Mouse (Mus musculus): ENCODE measurements at regions not wholly inside any gene's neighbourhood (a gene's known extent, or its start where the extent isn't known, plus 50 kb on each side); places are given as distances from the start of the nearest gene placed in this dataset.
A peak's percentile ranks its signal among the peaks of the same experiment; 100 is the strongest.

- no peak for DNase-seq (ENCODE audit: low spot score)
Measured at GRCm38 (mm10) chr2:51566554-51567246, 60.6 kb upstream of the Tas2r134 start.

GRCm38 (mm10) chr2:51563881-51564280 is 63.4 kb upstream of the Tas2r134 start:
- no peak for DNase-seq (ENCODE audit: low spot score)

- DNase-seq (ENCODE audit: low spot score) = no peak
Measured at GRCm38 (mm10) chr2:51563240-51563639, 64.1 kb upstream of the Tas2r134 start.

- DNase-seq (ENCODE audit: low spot score) = no peak
Measured at GRCm38 (mm10) chr2:51550863-51551262, 76.4 kb upstream of the Tas2r134 start.

GRCm38 (mm10) chr2:51549125-51549524 is 78.2 kb upstream of the Tas2r134 start:
- no peak for DNase-seq (ENCODE audit: low spot score)

- DNase-seq (ENCODE audit: low spot score) = no peak
Measured at GRCm38 (mm10) chr2:51546181-51546580, 81.1 kb upstream of the Tas2r134 start.

- no peak for DNase-seq (ENCODE audit: low spot score)
Measured at GRCm38 (mm10) chr2:51543949-51544348, 83.4 kb upstream of the Tas2r134 start.

GRCm38 (mm10) chr2:51542272-51542671 is 85.0 kb upstream of the Tas2r134 start:
- peak; percentile 48 for DNase-seq (ENCODE audit: low spot score)

GRCm38 (mm10) chr2:51532709-51533414 is 94.4 kb upstream of the Tas2r134 start:
- no peak for DNase-seq (ENCODE audit: low spot score)

- DNase-seq (ENCODE audit: low spot score) = no peak
Measured at GRCm38 (mm10) chr2:51531106-51531839, 96.0 kb upstream of the Tas2r134 start.

GRCm38 (mm10) chr2:51522766-51523165 is 104.5 kb upstream of the Tas2r134 start:
- DNase-seq (ENCODE audit: low spot score) = no peak

GRCm38 (mm10) chr2:51509220-51510011 is 117.9 kb upstream of the Tas2r134 start:
- DNase-seq (ENCODE audit: low spot score) = no peak

GRCm38 (mm10) chr2:51497896-51498295 is 129.4 kb upstream of the Tas2r134 start:
- DNase-seq (ENCODE audit: low spot score) = no peak

GRCm38 (mm10) chr2:51473753-51474152 is 153.6 kb upstream of the Tas2r134 start:
- no peak for DNase-seq (ENCODE audit: low spot score)

GRCm38 (mm10) chr2:51467027-51467694 is 160.2 kb upstream of the Tas2r134 start:
- no peak for DNase-seq (ENCODE audit: low spot score)

GRCm38 (mm10) chr2:51466003-51466402 is 161.3 kb upstream of the Tas2r134 start:
- DNase-seq (ENCODE audit: low spot score) = no peak

- DNase-seq (ENCODE audit: low spot score) = no peak
Measured at GRCm38 (mm10) chr2:51465576-51465975, 161.7 kb upstream of the Tas2r134 start.

- DNase-seq (ENCODE audit: low spot score) = peak; percentile 41
Measured at GRCm38 (mm10) chr2:51464356-51464755, 163.0 kb upstream of the Tas2r134 start.

GRCm38 (mm10) chr2:51460896-51461295 is 166.4 kb upstream of the Tas2r134 start:
- DNase-seq (ENCODE audit: low spot score) = no peak

GRCm38 (mm10) chr2:51459486-51459885 is 167.8 kb upstream of the Tas2r134 start:
- DNase-seq (ENCODE audit: low spot score) = no peak

- DNase-seq (ENCODE audit: low spot score) = no peak
Measured at GRCm38 (mm10) chr2:51457717-51458116, 169.6 kb upstream of the Tas2r134 start.

GRCm38 (mm10) chr2:51452816-51453215 is 174.5 kb upstream of the Tas2r134 start:
- DNase-seq (ENCODE audit: low spot score) = no peak
